Mouse (Mus musculus) kidney, postnatal 14 days (tissue): ENCODE data around the gene Gm20388.

ENCODE experiments used
- DNase-seq: peaks from one replicate; pipeline ENCODE4 v3.0.0; 2022; ENCODE audit warnings: mixed read lengths

Gm20388 gene

DNA sequence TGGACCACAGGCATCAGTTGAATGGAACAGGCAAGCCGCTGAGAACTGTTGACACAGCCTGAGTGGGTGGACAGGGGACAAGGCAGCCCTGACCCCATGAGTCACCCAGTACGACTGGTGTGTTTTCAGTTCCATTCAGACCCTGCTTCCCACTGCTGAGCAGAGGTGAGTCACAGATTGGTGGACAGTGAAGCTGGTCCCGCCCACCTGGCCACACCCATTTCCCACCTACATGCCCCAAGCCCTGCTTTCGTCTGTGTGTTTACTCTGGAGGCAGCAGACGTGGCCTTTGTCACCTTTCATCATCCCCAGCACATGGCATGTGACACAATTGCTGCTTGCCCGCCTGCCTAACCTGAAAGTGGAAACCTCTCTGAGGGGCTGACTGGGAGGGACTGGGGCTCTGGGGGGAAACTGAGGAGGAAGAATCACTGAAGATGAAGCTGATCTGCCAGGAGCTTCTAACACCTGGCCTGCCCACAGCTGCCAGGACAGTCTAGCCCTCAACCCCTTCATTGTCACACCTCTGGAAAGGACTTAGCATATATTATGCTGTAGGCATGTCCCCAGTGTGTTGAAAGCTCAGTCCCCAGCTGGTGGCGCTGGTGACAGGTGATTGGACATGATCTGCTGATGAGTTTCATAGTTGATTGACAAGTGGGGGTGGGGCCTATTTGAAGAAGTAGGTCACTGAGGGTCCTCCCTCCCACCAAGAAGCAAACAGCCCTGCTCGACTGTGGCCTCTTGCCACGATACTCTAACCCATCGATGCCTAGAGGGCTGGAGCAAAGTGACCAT, 2263.7 kb downstream of the Gm20388 start:
- no peak for DNase-seq

GRCm38 (mm10) chr8:122178392-122178890, 2267.8 kb downstream of the Gm20388 start:
- no peak for DNase-seq

DNA sequence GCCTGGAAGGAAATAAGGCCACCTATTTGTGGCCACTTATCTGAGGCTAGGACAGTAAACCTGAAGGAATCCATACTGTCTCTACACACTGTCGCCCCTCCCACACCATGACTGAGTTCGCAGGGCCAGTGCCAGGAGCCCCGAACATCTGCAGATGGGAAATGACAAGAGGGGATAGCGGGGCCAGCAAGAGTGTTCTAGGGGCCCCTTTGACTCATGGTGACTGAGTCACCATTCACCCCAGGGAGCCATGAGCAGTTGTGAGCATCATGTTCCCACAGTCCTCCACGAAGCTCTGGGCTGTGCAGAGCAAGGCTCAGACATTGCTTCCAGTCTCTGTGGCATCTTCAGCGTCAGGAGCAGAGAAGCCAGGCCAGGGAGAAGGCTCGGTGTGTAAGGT, 2268.7 kb downstream of the Gm20388 start:
- DNase-seq, result no peak

GRCm38 (mm10) chr8:122180116-122180515, 2269.5 kb downstream of the Gm20388 start:
- no peak for DNase-seq

- no peak for DNase-seq
These were observed 2270.8 kb downstream of the Gm20388 start for GRCm38 (mm10) chr8:122181414-122181813.

GRCm38 (mm10) chr8:122181991-122182390, 2271.3 kb downstream of the Gm20388 start:
- peak; percentile 14 for DNase-seq

DNA sequence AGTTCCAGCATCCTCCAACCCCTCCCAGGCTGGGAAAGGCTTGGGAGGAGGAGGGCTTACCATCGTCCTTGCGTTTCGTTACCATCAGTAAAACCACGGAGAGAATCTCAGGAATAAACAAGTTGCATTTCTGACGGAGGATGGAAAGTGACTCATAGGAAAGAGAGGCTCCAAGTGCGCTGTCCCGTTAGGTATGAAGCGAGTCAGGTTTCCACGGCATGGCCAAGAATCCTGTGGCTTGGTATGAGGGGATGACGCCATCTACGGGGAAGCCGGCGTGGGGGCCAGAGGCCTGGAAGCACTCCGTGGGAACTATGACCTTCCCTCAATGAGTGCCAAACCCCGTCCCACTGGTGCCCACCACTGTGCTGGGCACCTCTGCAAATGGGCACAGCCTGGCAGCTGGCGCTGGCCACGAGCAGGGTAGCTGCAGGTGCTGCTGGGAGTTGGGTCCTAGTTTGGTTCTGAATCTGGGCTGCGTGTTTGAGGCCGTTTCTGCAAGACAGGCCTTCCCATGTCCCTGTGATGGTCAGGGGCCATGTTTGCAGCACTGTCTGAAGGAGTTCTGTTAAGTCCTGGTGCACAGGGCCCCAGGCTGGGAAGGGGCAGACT, 2275.8 kb downstream of the Gm20388 start:
- DNase-seq, result no peak

GRCm38 (mm10) chr8:122187271-122187670, 2276.6 kb downstream of the Gm20388 start:
- DNase-seq, result no peak

DNA sequence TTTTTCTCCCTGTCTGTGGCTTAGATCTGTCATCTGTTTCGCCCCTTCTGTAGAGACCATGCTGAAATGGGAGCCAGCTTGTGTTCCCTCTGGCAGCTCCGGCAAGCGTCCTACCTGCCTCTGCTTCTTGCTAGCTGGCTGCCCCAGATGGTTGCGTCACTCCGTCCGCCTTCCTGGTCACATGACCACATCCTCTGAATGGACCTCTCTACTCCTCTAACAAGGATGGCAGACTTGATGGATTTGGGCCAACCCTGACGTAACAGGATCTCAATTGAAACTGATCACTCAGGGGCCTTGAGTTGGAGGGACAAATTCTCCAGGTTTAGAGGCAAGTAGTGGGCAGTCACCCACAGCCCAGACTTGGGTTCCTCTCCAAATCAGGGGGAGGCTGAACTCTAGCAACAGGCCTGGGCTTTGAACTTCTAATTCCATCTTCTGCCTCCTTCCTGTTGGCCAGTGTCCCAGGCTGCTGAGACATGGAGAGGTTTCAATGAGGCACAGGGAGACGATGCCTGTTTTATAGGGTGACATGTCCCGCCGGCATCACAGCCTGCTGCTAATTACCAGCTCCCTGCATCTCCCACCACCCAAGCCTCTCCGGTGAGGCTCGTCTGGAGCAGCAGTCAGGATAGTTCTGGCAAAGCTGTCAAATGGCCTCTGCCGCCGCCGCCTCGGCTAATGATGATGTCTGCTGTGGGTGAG, 2279.9 kb downstream of the Gm20388 start:
- peak; percentile 28 for DNase-seq

DNA sequence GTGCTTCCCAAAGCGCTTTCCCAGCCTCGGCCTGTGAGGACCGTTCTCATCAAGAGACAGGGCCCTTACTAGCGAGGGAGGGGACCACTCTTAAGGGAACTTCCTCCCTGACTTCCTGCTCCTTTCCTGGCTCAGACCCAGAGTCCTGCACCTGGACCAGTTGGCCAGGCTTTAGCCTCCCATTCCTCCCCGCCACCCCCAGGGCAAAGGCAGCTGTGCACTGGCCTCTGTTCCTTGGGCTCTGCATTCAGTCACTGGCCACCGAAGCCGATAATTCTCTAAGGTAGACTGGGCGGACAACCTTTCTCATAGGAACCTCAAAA, 2280.4 kb downstream of the Gm20388 start:
- no peak for DNase-seq

DNA sequence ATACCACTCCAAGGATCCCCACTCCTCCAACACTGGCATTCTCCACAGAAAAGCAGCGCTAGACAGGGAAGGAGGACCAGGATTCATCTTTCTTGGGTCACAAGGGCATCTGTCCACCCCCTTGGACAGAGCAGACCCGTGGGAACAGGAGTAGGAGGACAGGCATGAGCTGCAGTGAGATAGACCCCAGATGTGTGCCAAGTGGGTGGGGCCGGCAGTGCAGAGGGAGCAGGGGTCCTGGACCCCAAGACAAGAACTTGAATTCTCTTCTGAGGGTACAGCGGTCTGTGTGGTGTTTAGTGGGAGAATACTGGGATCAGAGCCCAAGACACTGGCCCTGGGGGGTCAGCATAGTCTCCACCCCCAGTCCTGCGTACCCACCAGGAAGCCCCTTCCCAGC, 2282.1 kb downstream of the Gm20388 start:
- no peak for DNase-seq

- no peak for DNase-seq
These were observed 2282.9 kb downstream of the Gm20388 start for GRCm38 (mm10) chr8:122193521-122193920.

- peak; percentile 77 for DNase-seq
These were observed 2283.8 kb downstream of the Gm20388 start for GRCm38 (mm10) chr8:122194396-122194795.

GRCm38 (mm10) chr8:122197342-122197741, 2286.7 kb downstream of the Gm20388 start:
- DNase-seq, result no peak

DNA sequence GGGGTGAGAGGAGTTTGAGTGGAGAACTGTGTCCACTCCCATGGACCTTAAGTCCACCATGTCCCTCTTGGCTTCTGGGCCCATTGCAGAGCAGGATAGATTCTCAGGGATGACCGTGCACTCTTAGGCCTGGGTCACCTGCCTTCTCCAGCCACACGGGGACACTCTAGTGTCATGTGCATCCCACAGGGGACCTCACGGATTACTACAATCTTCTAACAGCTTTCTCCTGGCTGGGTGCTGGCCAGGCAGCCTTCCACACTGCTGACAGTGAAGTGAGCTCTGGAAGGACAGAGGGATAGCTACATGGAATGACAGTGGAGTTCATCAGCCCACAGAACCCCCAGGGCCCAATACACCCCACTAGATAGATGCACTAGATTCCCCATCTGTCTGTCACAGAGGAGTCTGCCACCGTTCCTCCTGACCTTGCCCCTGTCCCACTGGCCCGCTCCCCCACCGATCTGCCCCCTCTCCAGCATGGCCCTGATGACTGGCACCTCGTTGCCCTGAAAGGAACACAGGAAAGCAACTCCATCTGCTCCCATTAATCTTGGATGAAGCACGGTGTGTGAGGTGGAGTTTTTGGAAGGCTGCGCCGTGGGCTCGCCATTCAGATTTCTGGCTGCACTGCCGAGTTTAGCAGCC, 2287.9 kb downstream of the Gm20388 start:
- no peak for DNase-seq

- no peak for DNase-seq
These were observed 2288.6 kb downstream of the Gm20388 start for GRCm38 (mm10) chr8:122199191-122199590.

- no peak for DNase-seq
These were observed 2289.2 kb downstream of the Gm20388 start for GRCm38 (mm10) chr8:122199841-122200240.

DNA sequence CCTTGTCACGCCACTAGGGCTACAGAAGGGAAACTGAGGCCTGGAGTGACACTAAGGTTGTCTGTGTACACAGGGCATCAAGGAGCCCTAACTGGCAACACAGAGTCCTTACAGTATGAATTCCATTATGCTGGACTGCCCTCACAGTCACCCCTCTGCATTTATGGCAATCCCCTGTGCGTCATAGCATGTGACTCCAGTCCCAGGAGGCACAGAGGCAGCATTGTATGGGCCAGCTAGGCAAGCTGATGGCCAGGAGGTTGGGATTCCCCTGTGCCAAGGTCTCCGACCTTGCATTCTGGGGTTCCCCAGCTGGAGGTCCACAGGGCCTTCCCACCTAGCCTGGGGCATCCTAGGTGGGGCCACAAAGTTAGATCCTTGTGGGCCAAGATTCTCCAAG, 2300.9 kb downstream of the Gm20388 start:
- no peak for DNase-seq

GRCm38 (mm10) chr8:122215630-122216029, 2305.0 kb downstream of the Gm20388 start:
- DNase-seq, result no peak

- no peak for DNase-seq
These were observed 2305.8 kb downstream of the Gm20388 start for GRCm38 (mm10) chr8:122216433-122216832.

GRCm38 (mm10) chr8:122217456-122218177, 2307.0 kb downstream of the Gm20388 start:
- DNase-seq, result no peak

- DNase-seq, result no peak
These were observed 2313.5 kb downstream of the Gm20388 start for GRCm38 (mm10) chr8:122223976-122224649.
